Mouse (Mus musculus): ENCODE data around the gene Bach2.

Gene Bach2

DNA sequence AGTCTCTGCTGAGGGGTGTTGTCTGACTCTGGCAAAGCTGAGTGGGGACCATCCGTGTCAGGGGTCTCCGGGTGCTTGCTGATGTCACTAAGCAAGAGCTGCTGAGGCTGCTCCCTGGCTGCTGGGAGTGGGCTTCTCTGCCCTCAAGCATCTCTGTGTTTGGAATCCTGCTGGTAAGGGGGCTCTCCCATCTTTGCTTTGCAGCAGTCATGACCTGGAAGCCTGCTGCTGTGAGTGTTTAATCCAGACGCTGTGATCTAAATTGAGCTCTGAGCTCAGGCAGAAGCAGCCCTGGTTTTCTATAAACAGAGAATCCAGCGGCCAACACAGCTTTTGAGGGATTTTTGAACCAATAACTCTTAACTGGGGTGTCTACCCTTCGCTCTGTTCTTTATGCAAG, 89.0 kb downstream of the Bach2 start:
- no peak for DNase-seq (ENCODE audit: low read depth, low spot score)

DNA sequence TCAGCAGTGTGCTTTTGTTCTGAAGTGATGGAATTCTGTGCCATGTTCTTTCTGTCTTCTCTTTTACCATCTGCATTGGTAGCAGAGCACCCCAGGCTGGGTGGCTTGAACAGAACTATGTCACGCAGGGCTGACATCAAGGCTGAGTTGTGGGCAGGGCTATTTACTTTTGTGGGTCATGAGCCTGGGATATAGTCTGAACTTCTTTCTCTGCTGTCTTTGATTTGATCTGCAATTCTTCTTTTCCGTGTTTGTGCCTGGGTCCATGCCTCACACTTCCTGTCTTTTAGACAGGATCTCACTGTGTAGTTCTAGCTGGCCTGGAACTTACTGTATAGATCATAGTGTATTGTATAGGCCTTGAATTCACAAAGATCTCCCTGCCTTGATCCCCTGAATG, 90.0 kb downstream of the Bach2 start:
- no peak for DNase-seq (ENCODE audit: low read depth, low spot score)

DNA sequence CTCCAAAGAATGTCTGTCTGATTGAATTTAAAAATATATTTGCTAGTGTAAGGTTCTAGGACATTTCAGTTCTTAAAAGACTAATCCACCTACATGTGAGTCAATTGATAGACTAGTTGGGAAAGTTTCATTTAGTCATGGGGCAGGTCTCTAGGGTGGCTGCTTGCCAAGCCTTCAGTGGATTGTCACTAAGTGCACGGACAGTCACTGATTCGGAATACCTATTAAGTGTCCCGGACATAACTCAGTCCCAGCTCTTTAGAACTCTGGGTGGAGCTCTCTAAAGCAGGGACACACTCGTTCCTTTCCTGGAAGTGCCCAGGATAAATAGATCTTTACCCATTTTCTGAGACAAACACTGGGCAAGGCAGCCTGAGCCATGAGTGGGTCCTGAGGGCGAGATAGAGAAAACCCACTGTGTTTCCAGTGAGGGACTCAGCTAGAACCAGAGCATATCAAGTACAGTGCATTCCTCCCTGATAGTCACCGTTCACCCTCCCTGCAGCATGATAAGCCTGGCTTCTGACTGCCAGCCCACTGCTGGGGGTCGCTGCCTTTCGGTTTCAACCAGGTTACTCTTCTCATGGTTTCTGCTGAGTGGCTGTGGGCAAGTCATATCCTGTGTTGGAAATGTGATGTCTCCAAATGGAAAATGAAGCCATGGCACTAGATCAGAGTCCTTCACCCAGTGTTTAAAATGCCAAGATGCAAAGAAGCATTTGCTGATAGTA, 92.1 kb downstream of the Bach2 start:
- DNase-seq (ENCODE audit: low read depth, low spot score), result no peak

GRCm38 (mm10) chr4:32332028-32332427, 93.4 kb downstream of the Bach2 start:
- DNase-seq (ENCODE audit: low read depth, low spot score), result no peak

DNA sequence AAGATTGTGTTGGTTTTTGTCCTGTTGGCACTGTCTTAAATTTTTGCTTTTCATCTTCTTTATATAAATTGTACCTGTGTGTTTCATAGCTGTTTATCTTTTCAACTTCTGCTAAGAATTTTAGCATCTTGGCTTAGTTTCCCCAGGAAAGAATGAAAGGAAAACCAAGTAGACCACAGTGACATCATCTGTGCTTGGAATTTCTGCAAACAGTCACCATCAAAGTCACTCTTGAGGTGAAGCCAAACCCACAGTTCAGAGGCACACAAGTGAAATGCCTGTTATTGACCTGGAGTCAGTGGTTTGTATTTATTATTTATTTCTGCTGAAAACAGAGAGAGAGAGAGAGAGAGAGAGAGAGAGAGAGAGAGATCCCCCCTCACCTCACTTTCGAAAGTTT, 95.5 kb downstream of the Bach2 start:
- no peak for DNase-seq (ENCODE audit: low read depth, low spot score)

GRCm38 (mm10) chr4:32334765-32335164, 96.2 kb downstream of the Bach2 start:
- DNase-seq (ENCODE audit: low read depth, low spot score), result no peak

DNA sequence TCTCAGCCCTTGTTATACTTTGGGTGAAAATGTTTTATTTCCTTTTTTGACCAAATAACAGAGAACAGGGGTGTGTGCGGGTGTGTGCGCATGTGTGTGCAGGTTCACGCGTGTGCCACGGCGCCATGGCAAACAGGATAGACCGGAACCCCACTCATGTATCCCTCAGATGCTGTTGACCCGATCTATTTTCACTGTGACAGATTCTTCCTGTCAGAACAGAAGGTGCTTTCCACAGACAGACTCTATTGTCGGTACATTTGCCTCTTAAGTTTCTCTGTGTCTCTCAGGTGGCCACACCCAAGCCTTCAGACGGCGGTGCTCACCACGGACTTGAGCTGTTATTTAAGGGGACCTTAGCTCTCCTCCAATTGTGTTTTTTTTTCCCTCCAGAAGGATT, 97.1 kb downstream of the Bach2 start:
- no peak for DNase-seq (ENCODE audit: low read depth, low spot score)

- no peak for DNase-seq (ENCODE audit: low read depth, low spot score)
These were observed 98.0 kb downstream of the Bach2 start for GRCm38 (mm10) chr4:32336642-32337041.

DNA sequence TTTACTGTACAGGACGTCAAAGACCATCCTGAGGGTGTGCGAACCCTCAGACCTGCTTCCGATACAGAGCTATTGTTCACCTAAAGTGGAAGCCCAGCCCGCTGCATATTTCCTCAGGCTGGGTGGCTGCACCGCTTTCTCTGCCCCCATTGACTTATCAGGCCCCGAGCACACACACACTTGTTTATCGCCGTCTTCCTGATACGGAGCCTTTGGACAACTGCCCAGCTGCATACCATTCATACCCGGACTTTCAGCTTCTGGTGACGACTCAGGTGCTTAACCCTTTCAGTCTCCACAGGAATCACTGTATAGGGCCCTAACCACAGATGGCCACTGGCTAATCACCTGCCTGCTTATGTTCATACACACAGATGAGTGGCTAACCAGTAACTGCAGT, 99.0 kb downstream of the Bach2 start:
- DNase-seq (ENCODE audit: low read depth, low spot score), result no peak

DNA sequence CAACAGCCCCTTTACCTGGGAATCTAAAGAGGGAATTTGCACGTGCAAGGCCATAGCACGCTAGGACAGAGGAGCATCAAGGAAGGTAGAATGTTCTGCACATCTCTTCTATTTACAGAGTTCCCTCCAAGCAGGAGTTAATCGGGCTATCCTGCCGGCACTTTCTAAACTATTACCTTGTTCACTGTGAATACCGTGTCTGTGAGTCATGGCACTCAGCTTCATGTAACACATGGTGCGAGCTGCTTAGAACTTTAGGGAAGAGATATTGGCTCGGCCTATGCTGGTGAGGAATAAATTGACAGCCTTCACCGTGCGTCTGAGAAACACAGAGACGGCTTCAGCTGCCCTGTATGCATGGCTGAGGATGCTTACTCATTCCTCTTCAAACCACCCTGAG, 99.8 kb downstream of the Bach2 start:
- no peak for DNase-seq (ENCODE audit: low read depth, low spot score)

- DNase-seq (ENCODE audit: low read depth, low spot score), result no peak
These were observed 102.2 kb downstream of the Bach2 start for GRCm38 (mm10) chr4:32340844-32341243.

- no peak for DNase-seq (ENCODE audit: low read depth, low spot score)
These were observed 103.7 kb downstream of the Bach2 start for GRCm38 (mm10) chr4:32342269-32342668.

DNA sequence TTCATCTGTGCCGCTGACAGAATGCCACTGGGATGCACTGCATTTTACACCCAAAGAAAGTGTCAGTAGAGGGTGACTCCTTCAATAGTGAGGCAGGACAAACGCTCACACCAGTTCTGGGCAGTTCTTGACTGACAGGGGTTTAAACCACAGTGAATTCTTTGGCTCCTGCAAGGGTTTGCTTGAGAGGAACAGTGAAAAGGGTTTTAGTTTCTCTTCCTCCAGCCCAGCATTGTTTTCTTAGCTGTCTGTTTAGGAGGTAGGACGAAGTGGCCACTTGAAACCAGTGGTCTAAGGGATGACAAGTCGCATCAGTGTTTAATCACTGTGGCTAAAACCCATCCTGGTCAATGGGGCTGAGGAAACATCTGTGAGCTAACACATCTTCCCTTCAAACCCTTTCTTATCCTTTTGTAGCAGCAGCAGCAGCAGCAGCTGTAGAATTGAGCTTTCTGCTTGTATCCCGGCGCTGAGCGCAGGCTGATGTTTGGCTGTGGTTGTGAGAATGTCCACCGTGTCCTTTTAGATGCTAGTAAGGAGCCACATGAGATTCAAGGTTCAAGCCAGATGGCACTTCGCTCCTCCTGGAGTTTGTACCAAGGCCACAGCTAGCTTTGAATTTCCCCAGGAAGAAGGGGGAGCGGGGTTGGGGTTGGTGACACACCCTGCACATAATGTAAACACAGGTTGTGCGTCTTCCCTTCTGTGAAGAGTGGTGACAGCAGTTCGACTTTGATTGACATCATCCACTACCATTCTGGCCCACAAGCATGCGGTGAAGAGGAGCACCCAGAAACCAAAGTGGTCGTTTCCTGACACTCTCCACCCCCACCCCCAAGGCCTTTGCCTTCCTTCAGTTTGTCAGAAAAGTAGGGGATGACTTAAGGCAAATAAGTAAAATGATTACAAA, 104.9 kb downstream of the Bach2 start:
- no peak for DNase-seq (ENCODE audit: low read depth, low spot score)

- DNase-seq (ENCODE audit: low read depth, low spot score), result no peak
These were observed 105.7 kb downstream of the Bach2 start for GRCm38 (mm10) chr4:32344276-32344675.

- DNase-seq (ENCODE audit: low read depth, low spot score), result no peak
These were observed 108.6 kb downstream of the Bach2 start for GRCm38 (mm10) chr4:32347202-32347601.

DNA sequence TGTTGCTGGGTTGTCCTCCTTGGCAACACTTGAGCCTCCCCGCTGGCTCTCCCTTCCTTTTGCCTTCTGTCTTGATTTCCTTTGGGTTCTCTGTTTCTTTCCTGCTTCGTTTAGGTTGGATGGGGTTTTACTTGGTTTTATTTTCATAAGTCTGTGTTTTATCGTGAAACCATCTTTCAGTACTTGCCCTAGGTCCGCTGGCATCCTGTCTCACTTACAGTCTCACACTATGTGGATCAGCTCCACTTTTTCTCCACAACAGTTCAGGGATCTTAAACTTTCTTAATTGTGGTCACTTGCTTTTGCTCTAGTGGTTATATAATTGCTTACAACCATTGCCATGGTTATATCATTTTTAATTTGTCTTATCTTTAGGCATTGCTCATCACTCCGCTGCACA, 109.1 kb downstream of the Bach2 start:
- DNase-seq (ENCODE audit: low read depth, low spot score), result no peak

DNA sequence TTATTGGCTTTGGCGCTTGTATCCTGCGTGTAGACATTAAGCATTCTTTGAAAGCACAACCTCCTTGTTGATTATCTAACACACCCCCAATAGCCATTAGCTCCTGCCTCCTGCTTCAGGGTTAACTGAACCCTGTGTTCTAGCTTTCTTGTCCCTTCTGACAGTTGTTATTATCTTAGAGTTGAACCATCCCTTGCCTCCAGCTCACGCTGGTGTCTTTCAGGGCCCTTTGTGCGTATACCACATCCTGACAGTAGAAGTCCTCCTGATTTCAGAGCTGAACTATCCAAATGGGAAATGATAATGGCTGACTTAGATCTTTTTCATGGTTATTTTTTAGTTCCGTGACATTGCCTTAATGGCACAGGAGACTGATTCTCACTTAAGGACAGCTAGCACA, 110.8 kb downstream of the Bach2 start:
- DNase-seq (ENCODE audit: low read depth, low spot score), result no peak

DNA sequence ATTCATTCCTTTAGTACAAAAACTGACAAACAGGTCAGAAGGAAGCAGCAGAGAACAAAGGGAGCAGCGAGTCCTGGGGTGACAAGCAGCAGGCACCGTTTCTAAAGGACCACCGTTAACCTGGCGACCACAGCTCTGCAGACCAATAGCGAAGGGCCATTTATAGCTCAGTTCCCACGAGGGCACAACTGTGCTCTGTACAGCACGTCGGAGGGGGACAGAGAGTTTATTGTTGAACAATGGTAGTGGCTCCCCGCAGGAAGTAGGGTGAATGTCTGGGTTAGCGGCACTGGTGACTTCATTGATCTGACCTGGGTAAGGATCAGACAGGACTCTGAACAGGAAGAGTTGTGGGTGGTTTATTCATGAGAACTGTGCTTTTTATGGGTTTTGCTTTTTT, 112.6 kb downstream of the Bach2 start:
- peak; percentile 85 for DNase-seq (ENCODE audit: low read depth, low spot score)

- DNase-seq (ENCODE audit: low read depth, low spot score), result no peak
These were observed 113.2 kb downstream of the Bach2 start for GRCm38 (mm10) chr4:32351661-32352246.

- no peak for DNase-seq (ENCODE audit: low read depth, low spot score)
These were observed 113.8 kb downstream of the Bach2 start for GRCm38 (mm10) chr4:32352442-32352841.

- no peak for DNase-seq (ENCODE audit: low read depth, low spot score)
These were observed 114.2 kb downstream of the Bach2 start for GRCm38 (mm10) chr4:32352842-32353241.

DNA sequence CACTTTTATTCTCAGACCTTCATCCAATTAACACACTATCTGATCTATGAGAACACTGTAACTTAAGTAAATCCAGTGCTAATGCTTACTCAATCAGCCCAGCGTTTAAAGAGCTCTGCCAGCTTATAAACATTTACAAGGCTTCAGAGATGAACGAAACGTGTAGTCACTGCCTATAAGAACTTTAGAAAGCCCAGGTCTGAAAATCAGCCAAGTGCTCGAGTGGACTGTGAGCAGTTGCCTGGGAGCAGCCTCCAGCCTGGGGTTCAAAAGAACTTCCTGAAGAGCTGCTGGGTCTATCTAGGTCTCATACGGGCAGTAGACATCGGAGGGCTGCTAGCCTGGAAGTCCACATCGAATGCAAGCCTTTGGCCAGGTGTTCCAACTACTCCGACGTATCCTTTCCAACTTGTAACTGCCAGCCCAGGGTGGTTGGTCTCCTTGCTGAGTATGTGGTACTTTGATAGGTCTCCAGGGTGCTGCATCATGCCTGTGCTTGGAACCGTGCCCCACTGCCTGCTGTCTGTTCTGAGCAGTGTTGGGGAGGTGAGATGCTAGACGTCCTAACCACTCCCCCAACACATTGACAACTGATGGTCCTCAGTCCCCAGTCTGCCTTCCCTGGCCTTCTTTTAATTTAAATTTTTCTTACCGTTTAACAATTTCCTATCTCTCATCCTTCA, 117.5 kb downstream of the Bach2 start:
- DNase-seq (ENCODE audit: low read depth, low spot score), result no peak

Measured in mesoderm, embryonic 11.5 days (tissue).